Mouse (Mus musculus) hindbrain, embryonic 11.5 days (tissue): ENCODE data around the gene Shroom3. TPM values are rescaled to one million over a fixed set of nuclear protein-coding genes. Genes with fewer than 3 reads are reported as not detected.

Experiments
- ATAC-seq: fragments of 200-750 bp; cut with Nextera tagmentation; 2 replicates; pipeline ENCODE4 v1.8.0; 2017; ENCODE audit warnings: mild to moderate bottlenecking, moderate TSS enrichment, moderate library complexity; ENCODE audit not compliant: low FRiP score
- DNase-seq: peaks from one replicate; pipeline ENCODE4 v3.0.0-alpha.2; 2015; ENCODE audit warnings: low spot score
- H3K27ac ChIP-seq: fragments of 300-500 bp; sonication (generic); 2 replicates; pipeline ENCODE4 v1.5.1; 2014; ENCODE audit warnings: mild to moderate bottlenecking, low read depth, low read length
- H3K27me3 ChIP-seq: fragments of 300-500 bp; sonication (generic); 2 replicates; pipeline ENCODE4 v1.6.1; 2014; ENCODE audit warnings: mild to moderate bottlenecking, low read length, moderate library complexity, mixed read lengths; ENCODE audit not compliant: control insufficient read depth, insufficient read depth
- H3K36me3 ChIP-seq: fragments of 300-500 bp; sonication (generic); 2 replicates; pipeline ENCODE4 v1.6.1; 2014; ENCODE audit warnings: mild to moderate bottlenecking, low read length, moderate library complexity, mixed read lengths; ENCODE audit not compliant: control insufficient read depth, insufficient read depth
- H3K4me1 ChIP-seq: fragments of 300-500 bp; sonication (generic); replicated peaks from 2 replicates; pipeline ENCODE4 v1.6.1; 2014; ENCODE audit warnings: low read length, mixed read lengths; ENCODE audit not compliant: control insufficient read depth, insufficient read depth
- H3K4me2 ChIP-seq: fragments of 300-500 bp; sonication (generic); replicated peaks from 2 replicates; pipeline ENCODE4 v1.6.1; 2014; ENCODE audit warnings: mild to moderate bottlenecking, low read depth, low read length
- H3K4me3 ChIP-seq: fragments of 300-500 bp; sonication (generic); 2 replicates; pipeline ENCODE4 v1.5.1; 2014; ENCODE audit warnings: low read depth, low read length
- H3K9ac ChIP-seq: fragments of 300-500 bp; sonication (generic); 2 replicates; pipeline ENCODE4 v1.6.1; 2014; ENCODE audit warnings: low read depth, low read length
- H3K9me3 ChIP-seq: fragments of 300-500 bp; sonication (generic); 2 replicates; pipeline ENCODE4 v1.6.1; 2016; ENCODE audit warnings: low read length; ENCODE audit not compliant: control insufficient read depth
- WGBS: fragments of 180-500 bp; shearing (Covaris S2); extraction: QIAGEN DNeasy Blood & Tissue Kit; methylation state at CpG from one replicate; pipeline ENCODE4 v1.1.7; 2014; 5-methylcytosine and 5-hydroxymethylcytosine counted together
- polyA plus RNA-seq: library from polyadenylated mRNA; unstranded; fragments of >200 nt; fragmentation: Nextera tagmentation; extraction: Ambion mirVana; gene quantifications from 2 replicates; pipeline ENCODE4 v1.2.1, GENCODE M21; 2014

Gene Shroom3
- polyA plus RNA-seq, 1 experiment from 2014 or later = 4.8 TPM

- 80% methylated on average over 4 of the region's 4 CpGs for WGBS
- ATAC-seq = no peak
- H3K9me3 ChIP-seq = no peaks in the 10 kb centered on the region
- H3K36me3 ChIP-seq = no peaks in the 10 kb centered on the region
- no peak for DNase-seq
- no peak overlapping the region for H3K27ac ChIP-seq
- H3K9ac ChIP-seq = no peak overlapping the region
- no peak overlapping the region for H3K4me3 ChIP-seq
- no peak overlapping the region for H3K4me2 ChIP-seq
- no peaks in the 10 kb centered on the region for H3K27me3 ChIP-seq
- no peaks in the 10 kb centered on the region for H3K4me1 ChIP-seq
Measured at GRCm38 (mm10) chr5:92872182-92872581, 188.9 kb downstream of the Shroom3 start.

- Histone ChIP-seq H3K27ac (no peak overlapping the region), H3K9me3 (no peaks in the 10 kb centered on the region), H3K9ac (no peak overlapping the region), H3K27me3 (no peaks in the 10 kb centered on the region), H3K4me2 (no peak overlapping the region), H3K4me1 (no peaks in the 10 kb centered on the region), H3K36me3 (no peaks in the 10 kb centered on the region), H3K4me3 (no peak overlapping the region)
- WGBS = 70% methylated on average over 2 of the region's 2 CpGs
- no peak for ATAC-seq
- no peak for DNase-seq
Measured at GRCm38 (mm10) chr5:92872991-92873390, 189.8 kb downstream of the Shroom3 start.

GRCm38 (mm10) chr5:92873518-92873917, 190.3 kb downstream of the Shroom3 start:
- Histone ChIP-seq H3K4me1 (no peaks in the 10 kb centered on the region), H3K9ac (no peak overlapping the region), H3K27ac (no peak overlapping the region), H3K4me2 (no peak overlapping the region), H3K9me3 (no peaks in the 10 kb centered on the region), H3K36me3 (no peaks in the 10 kb centered on the region), H3K4me3 (no peak overlapping the region), H3K27me3 (no peaks in the 10 kb centered on the region)
- ATAC-seq (no peak), DNase-seq (no peak)

- Histone ChIP-seq H3K4me3 (no peak overlapping the region), H3K27me3 (no peaks in the 10 kb centered on the region), H3K4me2 (no peak overlapping the region), H3K9me3 (no peaks in the 10 kb centered on the region), H3K27ac (no peak overlapping the region), H3K9ac (no peak overlapping the region), H3K4me1 (no peaks in the 10 kb centered on the region), H3K36me3 (no peaks in the 10 kb centered on the region)
- 96% methylated on average over 10 of the region's 10 CpGs for WGBS
- no peak for DNase-seq
- no peak for ATAC-seq
Measured at GRCm38 (mm10) chr5:92875836-92876235, 192.6 kb downstream of the Shroom3 start.

- no peaks in the 10 kb centered on the region for H3K27me3 ChIP-seq
- ATAC-seq (no peak), DNase-seq (no peak)
- H3K4me2 ChIP-seq = no peak overlapping the region
- H3K9me3 ChIP-seq = no peaks in the 10 kb centered on the region
- no peak overlapping the region for H3K9ac ChIP-seq
- H3K27ac ChIP-seq = no peak overlapping the region
- WGBS = 67% methylated on average over 3 of the region's 3 CpGs
- no peaks in the 10 kb centered on the region for H3K4me1 ChIP-seq
- no peaks in the 10 kb centered on the region for H3K36me3 ChIP-seq
- no peak overlapping the region for H3K4me3 ChIP-seq
Measured at GRCm38 (mm10) chr5:92877104-92877503, 193.9 kb downstream of the Shroom3 start.

GRCm38 (mm10) chr5:92880393-92880792, 197.2 kb downstream of the Shroom3 start:
- no peak for ATAC-seq
- no peak overlapping the region for H3K9ac ChIP-seq
- 98% methylated on average over 2 of the region's 2 CpGs for WGBS

GRCm38 (mm10) chr5:92880893-92881292, 197.7 kb downstream of the Shroom3 start:
- Histone ChIP-seq H3K9ac (no peak overlapping the region), H3K27me3 (no peaks in the 10 kb centered on the region), H3K36me3 (no peaks in the 10 kb centered on the region), H3K4me3 (no peak overlapping the region), H3K4me2 (no peak overlapping the region), H3K4me1 (no peaks in the 10 kb centered on the region), H3K27ac (no peak overlapping the region), H3K9me3 (no peaks in the 10 kb centered on the region)
- 50% methylated on average over 4 of the region's 4 CpGs for WGBS
- DNase-seq (no peak), ATAC-seq (no peak)

More at GRCm38 (mm10) chr5:92880393-92880792, 197.2 kb downstream of the Shroom3 start:
- no peaks in the 10 kb centered on the region for H3K4me1 ChIP-seq
- H3K36me3 ChIP-seq = no peaks in the 10 kb centered on the region
- no peak overlapping the region for H3K4me3 ChIP-seq
- DNase-seq = no peak
- H3K27ac ChIP-seq = no peak overlapping the region
- no peaks in the 10 kb centered on the region for H3K27me3 ChIP-seq
- no peak overlapping the region for H3K4me2 ChIP-seq
- no peaks in the 10 kb centered on the region for H3K9me3 ChIP-seq

GRCm38 (mm10) chr5:92886141-92886540, 202.9 kb downstream of the Shroom3 start:
- H3K36me3 ChIP-seq = no peaks in the 10 kb centered on the region
- H3K27me3 ChIP-seq = no peaks in the 10 kb centered on the region
- ATAC-seq (no peak), DNase-seq (no peak)
- H3K9me3 ChIP-seq = no peaks in the 10 kb centered on the region
- 93% methylated on average over 4 of the region's 4 CpGs for WGBS
- H3K4me3 ChIP-seq = no peak overlapping the region
- no peak overlapping the region for H3K9ac ChIP-seq
- no peak overlapping the region for H3K4me2 ChIP-seq
- H3K4me1 ChIP-seq = no peaks in the 10 kb centered on the region
- H3K27ac ChIP-seq = no peak overlapping the region

GRCm38 (mm10) chr5:92887501-92887900, 204.3 kb downstream of the Shroom3 start:
- DNase-seq (no peak), ATAC-seq (no peak)
- no peaks in the 10 kb centered on the region for H3K36me3 ChIP-seq
- no peak overlapping the region for H3K4me3 ChIP-seq
- no peak overlapping the region for H3K27ac ChIP-seq
- H3K9ac ChIP-seq = no peak overlapping the region
- no peak overlapping the region for H3K4me2 ChIP-seq
- H3K4me1 ChIP-seq = no peaks in the 10 kb centered on the region
- no peaks in the 10 kb centered on the region for H3K9me3 ChIP-seq
- 72% methylated on average over 3 of the region's 3 CpGs for WGBS
- no peaks in the 10 kb centered on the region for H3K27me3 ChIP-seq
